Mouse (Mus musculus): ENCODE measurements around the gene Plcb2.

Gene Plcb2

GRCm38 (mm10) chr2:118709655-118710221 lies 18.5 kb downstream of the Plcb2 start:
- DNase-seq = no peak

GRCm38 (mm10) chr2:118708472-118708871 lies 19.8 kb downstream of the Plcb2 start:
- no peak for DNase-seq

- DNase-seq = no peak
These were observed 21.8 kb downstream of the Plcb2 start for GRCm38 (mm10) chr2:118706436-118706835.

GRCm38 (mm10) chr2:118703913-118704730 lies 24.1 kb downstream of the Plcb2 start, which contains the start of gene Ankrd63:
Gene Ankrd63, minus strand, starts transcription at chr2:118703963.
- no peak for DNase-seq

- no peak for DNase-seq
These were observed 25.1 kb downstream of the Plcb2 start for GRCm38 (mm10) chr2:118702883-118703761.

GRCm38 (mm10) chr2:118701971-118702882 lies 26.0 kb downstream of the Plcb2 start:
- no peak for DNase-seq

- DNase-seq = no peak
These were observed 27.1 kb downstream of the Plcb2 start for GRCm38 (mm10) chr2:118701161-118701560.

GRCm38 (mm10) chr2:118700179-118701062 lies 27.8 kb downstream of the Plcb2 start:
- peak; percentile 71 for DNase-seq

- DNase-seq = peak; percentile 56
These were observed 30.3 kb downstream of the Plcb2 start for GRCm38 (mm10) chr2:118697955-118698354.

- DNase-seq = no peak
These were observed 30.8 kb downstream of the Plcb2 start for GRCm38 (mm10) chr2:118697311-118697877.

- DNase-seq = no peak
These were observed 31.6 kb downstream of the Plcb2 start for GRCm38 (mm10) chr2:118696451-118697308.

GRCm38 (mm10) chr2:118695677-118696232 lies 32.5 kb downstream of the Plcb2 start:
- DNase-seq = no peak

GRCm38 (mm10) chr2:118693370-118693966 lies 34.8 kb downstream of the Plcb2 start:
- DNase-seq = peak; percentile 87

- DNase-seq = peak; percentile 67
These were observed 38.4 kb downstream of the Plcb2 start for GRCm38 (mm10) chr2:118689875-118690274.

- DNase-seq = peak; percentile 63
These were observed 40.4 kb downstream of the Plcb2 start for GRCm38 (mm10) chr2:118687791-118688190.

- DNase-seq = no peak
These were observed 41.5 kb downstream of the Plcb2 start for GRCm38 (mm10) chr2:118686693-118687092.

GRCm38 (mm10) chr2:118685088-118685487 lies 43.1 kb downstream of the Plcb2 start:
- DNase-seq = no peak

- DNase-seq = peak; percentile 68
These were observed 45.5 kb downstream of the Plcb2 start for GRCm38 (mm10) chr2:118682544-118683260.
